Mouse (Mus musculus) lung, embryonic 14.5 days (tissue): ENCODE results near the gene Swi5. TPM values are rescaled to one million over a fixed set of nuclear protein-coding genes. Genes with fewer than 3 reads are reported as not detected.
A peak's percentile ranks its signal among the peaks of the same experiment; 100 is the strongest.

Experiments used
- ATAC-seq: fragments of 200-750 bp; cut with Nextera tagmentation; 2 replicates; pipeline ENCODE4 v1.8.0; 2017; ENCODE audit warnings: mild to moderate bottlenecking, moderate TSS enrichment, moderate library complexity; ENCODE audit not compliant: insufficient read depth
- DNase-seq: peaks from one replicate; pipeline ENCODE4 v3.0.0-alpha.2; 2015
- H3K27ac ChIP-seq: fragments of 300-500 bp; sonication (generic); 2 replicates; pipeline ENCODE4 v1.5.1; 2014; ENCODE audit warnings: low read depth, mild to moderate bottlenecking, moderate library complexity
- H3K27me3 ChIP-seq: fragments of 300-500 bp; sonication (generic); 2 replicates; pipeline ENCODE4 v1.6.1; 2014; ENCODE audit warnings: low read length, control low read depth; ENCODE audit not compliant: insufficient read depth
- H3K36me3 ChIP-seq: fragments of 300-500 bp; sonication (generic); 2 replicates; pipeline ENCODE4 v1.6.1; 2014; ENCODE audit warnings: control low read depth; ENCODE audit not compliant: insufficient read depth
- H3K4me1 ChIP-seq: fragments of 300-500 bp; sonication (generic); 2 replicates; pipeline ENCODE4 v1.6.1; 2014; ENCODE audit warnings: antibody characterized with exemption, control low read depth; ENCODE audit not compliant: insufficient read depth
- H3K4me2 ChIP-seq: fragments of 300-500 bp; sonication (generic); 2 replicates; pipeline ENCODE4 v1.6.1; 2014; ENCODE audit warnings: mild to moderate bottlenecking
- H3K4me3 ChIP-seq: fragments of 300-500 bp; sonication (generic); 2 replicates; pipeline ENCODE4 v1.5.1; 2014; ENCODE audit warnings: low read depth, low read length
- H3K9ac ChIP-seq: fragments of 300-500 bp; sonication (generic); 2 replicates; pipeline ENCODE4 v1.6.1; 2014
- H3K9me3 ChIP-seq: fragments of 300-500 bp; sonication (generic); 2 replicates; pipeline ENCODE4 v1.6.1; 2016; ENCODE audit warnings: low read depth, low read length, control low read depth
- CTCF ChIP-seq: IDR thresholded peaks from 2 replicates; pipeline ENCODE4 v1.5.1; 2016; ENCODE audit warnings: antibody characterized with exemption, low read depth
- WGBS: fragments of 180-500 bp; shearing (Covaris S2); extraction: QIAGEN DNeasy Blood & Tissue Kit; methylation state at CpG from one replicate; pipeline ENCODE4 v1.1.7; 2014; 5-methylcytosine and 5-hydroxymethylcytosine counted together
- polyA plus RNA-seq: library from polyadenylated mRNA; unstranded; fragments of >200 nt; fragmentation: Nextera tagmentation; extraction: Ambion mirVana; gene quantifications from 2 replicates; pipeline ENCODE4 v1.2.1, GENCODE M21; 2014

Swi5 gene
- polyA plus RNA-seq: 205 and 220 TPM in 2 replicates

DNA sequence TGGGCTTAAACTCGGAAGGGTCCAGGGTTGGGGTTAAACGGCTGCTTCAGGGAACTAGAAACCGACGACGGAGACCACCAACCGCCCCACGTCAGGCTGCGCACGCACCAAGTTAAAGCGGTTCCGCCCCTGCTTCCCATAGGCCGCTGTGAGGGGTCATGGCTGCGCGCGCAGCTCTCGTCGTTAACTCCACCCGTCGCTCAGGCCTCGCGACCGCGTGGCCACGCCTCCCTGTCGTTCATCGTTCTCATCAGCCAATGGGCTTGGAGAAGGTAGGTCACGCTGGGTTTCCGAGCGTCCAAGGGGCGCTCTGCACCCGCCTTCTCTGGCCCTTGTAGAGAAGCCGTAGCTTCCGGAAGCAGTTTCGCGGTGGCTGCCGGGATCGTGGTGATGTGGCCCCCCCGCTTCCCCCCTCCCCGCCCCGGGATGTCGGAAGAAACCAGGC is at the start of gene Swi5:
Gene Swi5, minus strand, starts transcription at position 153 of the 445 bp plus-strand sequence.
- Histone ChIP-seq H3K4me1 (peaks cover 7% of the 10 kb centered on the region), H3K27ac (peak within 1 kb of the TSS; percentile 75), H3K4me2 (peak within 1 kb of the TSS; percentile 84), H3K4me3 (peak within 1 kb of the TSS; percentile 82), H3K9ac (peak within 1 kb of the TSS; percentile 91), H3K36me3 (peaks cover 40% of the 10 kb centered on the region), H3K9me3 (no peaks in the 10 kb centered on the region), H3K27me3 (no peaks in the 10 kb centered on the region)
- ATAC-seq: peak; percentile 99
- 0% methylated on average over 41 of the region's 41 CpGs for WGBS
- peak; percentile 100 for DNase-seq
- no peak for TF ChIP-seq CTCF

DNA sequence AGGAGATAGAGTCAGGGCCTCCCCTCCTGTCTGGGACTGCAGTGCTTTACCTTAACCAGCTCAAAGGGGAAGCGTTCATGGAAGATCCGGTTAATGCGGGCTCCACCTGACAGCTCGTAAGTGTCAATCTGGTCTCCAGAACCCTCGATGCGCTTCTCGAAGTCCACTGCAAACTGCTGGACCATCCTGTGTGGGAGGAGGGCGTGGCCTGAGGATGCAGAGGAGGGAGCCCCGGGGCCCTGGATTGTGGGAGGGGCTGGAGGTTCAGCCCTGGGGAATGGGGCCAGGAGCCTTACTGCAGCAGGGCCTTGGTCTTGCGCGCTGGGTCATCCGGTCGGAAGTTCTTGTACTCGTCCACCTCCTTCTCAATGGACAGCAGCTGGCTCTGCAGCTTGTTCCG is 48.0 kb upstream of the Swi5 start:
- no peak overlapping the region for H3K4me3 ChIP-seq
- no peaks in the 10 kb centered on the region for H3K27me3 ChIP-seq
- no peak overlapping the region for H3K27ac ChIP-seq
- no peak for TF ChIP-seq CTCF
- DNase-seq (no peak), ATAC-seq (no peak)
- no peak overlapping the region for H3K4me2 ChIP-seq
- H3K36me3 ChIP-seq: peaks cover 8% of the 10 kb centered on the region; the same call in 1 of the 2 replicates
- no peak overlapping the region for H3K9ac ChIP-seq
- WGBS: 53% methylated on average over 15 of the region's 15 CpGs
- H3K4me1 ChIP-seq: no peaks in the 10 kb centered on the region
- no peaks in the 10 kb centered on the region for H3K9me3 ChIP-seq

DNA sequence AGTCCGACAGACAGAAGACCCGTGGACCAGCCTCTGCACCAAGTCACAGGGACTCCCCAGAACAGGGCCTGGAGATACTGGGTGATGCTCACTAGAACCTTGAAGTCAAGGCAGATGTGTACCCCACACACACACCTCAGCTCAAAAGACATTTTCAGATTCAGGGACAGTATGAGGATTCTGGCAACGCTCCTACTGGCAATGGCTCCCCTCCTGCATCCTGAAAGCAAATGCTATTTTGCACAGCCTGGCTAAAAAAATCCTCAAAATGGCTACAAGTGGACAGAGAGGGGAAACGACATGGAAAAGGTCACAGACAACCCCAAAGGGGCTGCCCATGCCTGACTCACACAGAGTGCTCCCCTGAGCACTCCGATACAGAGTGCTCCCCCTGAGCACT is 44.3 kb upstream of the Swi5 start:
- 81% methylated on average over 5 of the region's 5 CpGs for WGBS
- peaks cover 5% of the 10 kb centered on the region; the same call in 1 of the 2 replicates for H3K36me3 ChIP-seq
- no peaks in the 10 kb centered on the region for H3K27me3 ChIP-seq
- H3K9me3 ChIP-seq: no peaks in the 10 kb centered on the region
- no peak for ATAC-seq
- no peak overlapping the region for H3K4me3 ChIP-seq
- no peak overlapping the region for H3K4me2 ChIP-seq
- no peak overlapping the region for H3K9ac ChIP-seq
- DNase-seq: no peak
- TF ChIP-seq CTCF: no peak
- H3K27ac ChIP-seq: no peak overlapping the region
- no peaks in the 10 kb centered on the region for H3K4me1 ChIP-seq

DNA sequence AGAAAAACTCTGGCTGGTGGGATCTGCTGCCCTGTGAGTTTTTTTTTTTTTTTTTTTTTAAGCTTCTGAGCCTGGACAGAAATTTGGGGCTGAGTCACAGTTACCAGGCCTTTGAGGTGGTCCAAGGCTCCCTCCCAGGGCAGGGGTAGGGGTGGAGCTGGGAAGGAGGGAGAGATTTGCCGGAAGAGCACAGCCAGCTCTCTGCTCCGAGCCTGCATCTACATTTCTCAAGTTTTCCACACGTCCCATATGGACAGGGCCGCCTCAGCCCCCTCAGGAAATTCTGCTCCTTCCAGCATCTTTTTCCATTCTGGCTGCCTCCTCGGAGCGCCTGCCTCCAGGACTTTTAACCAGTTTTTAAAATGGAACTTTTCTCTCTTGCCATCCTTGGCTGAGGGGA is 41.7 kb upstream of the Swi5 start:
- H3K27me3 ChIP-seq: no peaks in the 10 kb centered on the region
- ATAC-seq (no peak), DNase-seq (peak; percentile 32)
- H3K36me3 ChIP-seq: 0 out of 2 replicates have a peak, but pooled peaks cover 5% of the 10 kb centered on the region
- 33% methylated on average over 6 of the region's 6 CpGs for WGBS
- no peaks in the 10 kb centered on the region for H3K4me1 ChIP-seq
- TF ChIP-seq CTCF: no peak
- H3K27ac ChIP-seq: peak overlapping the region; percentile 30; the same call in 1 of the 2 replicates
- H3K9me3 ChIP-seq: no peaks in the 10 kb centered on the region
- no peak overlapping the region; the same call in 1 of the 2 replicates for H3K9ac ChIP-seq
- H3K4me3 ChIP-seq: no peak overlapping the region
- no peak overlapping the region for H3K4me2 ChIP-seq

DNA sequence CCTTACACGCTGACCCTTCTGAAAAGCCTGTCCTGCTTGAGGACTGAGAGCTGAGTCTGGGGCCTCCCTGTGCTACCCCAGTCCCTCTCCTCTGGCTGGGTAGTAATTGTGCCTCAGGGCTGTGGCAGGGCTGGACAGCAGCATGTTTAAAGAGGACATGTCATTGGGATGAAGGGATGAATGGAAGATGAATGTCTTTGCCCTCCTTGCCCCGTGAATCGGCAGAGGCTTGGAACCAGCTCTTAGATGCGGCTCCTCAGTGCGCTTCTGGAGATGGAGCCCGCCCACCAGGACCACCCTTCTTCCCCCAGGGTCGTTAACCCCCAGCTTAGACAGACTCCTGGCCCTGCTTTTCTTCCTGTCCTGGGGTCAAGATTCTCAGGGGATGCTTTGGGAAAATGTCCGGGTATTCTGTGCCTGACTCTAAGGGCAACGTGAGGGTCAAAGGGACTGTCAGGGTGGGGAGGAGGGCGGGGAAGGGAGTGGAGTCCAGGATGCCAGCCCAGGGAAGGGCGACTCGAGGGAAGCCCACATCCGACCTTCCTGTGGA is 41.1 kb upstream of the Swi5 start:
- H3K4me1 ChIP-seq: no peaks in the 10 kb centered on the region
- 0 out of 2 replicates have a peak, but pooled peaks cover 5% of the 10 kb centered on the region for H3K36me3 ChIP-seq
- TF ChIP-seq CTCF: no peak
- no peak overlapping the region for H3K27ac ChIP-seq
- WGBS: 30% methylated on average over 13 of the region's 13 CpGs
- no peak overlapping the region for H3K4me2 ChIP-seq
- no peaks in the 10 kb centered on the region for H3K9me3 ChIP-seq
- no peak overlapping the region for H3K4me3 ChIP-seq
- ATAC-seq: no peak
- H3K27me3 ChIP-seq: no peaks in the 10 kb centered on the region
- no peak for DNase-seq
- H3K9ac ChIP-seq: no peak overlapping the region

DNA sequence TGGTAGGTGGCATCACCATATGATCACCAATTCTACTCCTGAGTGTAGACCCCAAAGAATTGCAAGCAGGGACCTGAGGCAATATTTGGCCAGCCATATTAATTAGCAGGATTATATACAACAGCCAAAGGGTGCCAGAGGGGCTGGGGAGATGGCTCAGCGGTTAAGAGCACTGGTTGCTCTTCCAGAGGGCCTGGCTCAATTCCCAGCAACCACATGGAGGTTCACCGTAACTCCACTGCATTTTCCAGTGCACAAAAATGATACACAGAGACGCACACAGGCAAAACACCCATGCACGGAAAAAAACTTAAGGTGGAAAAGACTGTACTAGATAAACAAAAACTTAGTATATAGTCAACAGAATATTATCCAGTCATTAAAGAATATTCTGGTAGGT is 39.3 kb upstream of the Swi5 start:
- whole genome bisulfite sequencing: 59% methylated on average over 4 of the region's 4 CpGs
- Histone ChIP-seq H3K27me3 (no peaks in the 10 kb centered on the region), H3K36me3 (0 out of 2 replicates have a peak, but pooled peaks cover 5% of the 10 kb centered on the region), H3K4me2 (no peak overlapping the region), H3K4me3 (no peak overlapping the region), H3K27ac (no peak overlapping the region), H3K9me3 (no peaks in the 10 kb centered on the region), H3K9ac (no peak overlapping the region), H3K4me1 (no peaks in the 10 kb centered on the region)
- DNase-seq (peak; percentile 47), ATAC-seq (no peak)
- TF ChIP-seq CTCF: no peak

DNA sequence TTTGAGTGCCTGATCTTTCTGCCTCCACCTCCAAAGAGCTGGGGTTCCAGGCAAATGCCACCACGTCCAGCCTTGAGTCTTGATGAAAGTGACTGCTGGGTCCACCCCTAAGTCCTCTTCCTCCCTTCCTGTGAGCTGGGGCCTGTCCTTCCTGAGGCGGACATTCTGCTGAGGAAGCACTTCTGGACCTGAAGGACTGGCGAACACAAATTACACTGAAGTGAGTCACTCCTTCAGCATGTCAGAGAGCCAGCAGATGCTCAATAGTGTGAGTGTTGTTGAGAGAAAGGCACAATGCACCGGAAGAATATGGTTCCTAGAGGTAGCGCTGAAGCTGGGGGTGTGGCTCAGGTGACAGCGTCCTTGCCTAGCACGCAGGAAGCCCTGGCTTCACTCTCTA is 37.5 kb upstream of the Swi5 start:
- Histone ChIP-seq H3K4me1 (peaks cover 5% of the 10 kb centered on the region; the same call in 1 of the 2 replicates), H3K9me3 (no peaks in the 10 kb centered on the region), H3K4me3 (no peak overlapping the region), H3K9ac (no peak overlapping the region), H3K27ac (peak overlapping the region; percentile 63), H3K27me3 (no peaks in the 10 kb centered on the region), H3K36me3 (no peaks in the 10 kb centered on the region), H3K4me2 (no peak overlapping the region)
- DNase-seq: peak; percentile 25
- TF ChIP-seq CTCF: no peak
- WGBS: 39% methylated on average over 7 of the region's 7 CpGs
- ATAC-seq: no peak
